Mouse (Mus musculus): ENCODE measurements around the gene Bsnd.

- no peak for TF ChIP-seq FLI1 (IDR thresholded peaks at IDR 0.05; ENCODE audit: low read length)
- TF ChIP-seq GATA1 (IDR thresholded peaks at IDR 0.05; ENCODE audit: borderline replicate concordance, low read length), result no peak
Measured at GRCm38 (mm10) chr4:106438763-106439162, 53.3 kb downstream of the Bsnd start.

All from megakaryocyte, embryonic 14.5 days (primary cell).